Mouse (Mus musculus): Measurements from ENCODE around the gene Atp5j. TPM values are rescaled to one million over a fixed set of nuclear protein-coding genes. Genes with fewer than 3 reads are reported as not detected.

Atp5j gene
- polyA plus RNA-seq (2012; rRNA removed), result 155 and 198 TPM in 2 replicates

- no peak for DNase-seq (ENCODE audit: low read depth, low spot score)
- WGBS, result under 1% methylated on average over 57 of the region's 57 CpGs
Measured at GRCm38 (mm10) chr16:84835441-84835822, at the start of gene Atp5j. Atp5j (minus strand) TSS chr16:84835625.

DNA sequence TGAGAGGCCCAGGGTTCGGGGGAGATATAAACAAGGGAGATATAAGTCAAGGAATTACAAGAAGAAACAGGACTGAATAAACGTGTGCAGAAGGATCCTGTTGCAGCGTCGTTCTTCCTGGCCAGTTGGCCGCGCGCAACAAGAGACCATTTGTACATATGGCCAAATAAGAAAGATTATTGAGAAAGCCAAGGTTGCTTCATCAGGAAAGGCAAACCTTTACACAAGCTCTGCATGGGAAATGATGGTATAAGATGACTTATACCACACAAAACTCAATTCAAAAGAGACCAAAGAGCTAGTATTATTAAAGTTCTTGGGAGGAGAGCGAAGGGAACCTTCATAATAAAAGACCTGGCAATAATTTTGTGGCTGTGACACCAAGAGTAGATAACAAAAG is 49.1 kb upstream of the Atp5j start:
- DNase-seq (ENCODE audit: low read depth, low spot score), result no peak
- 80% methylated on average over 8 of the region's 8 CpGs for WGBS

- 87% methylated on average over 8 of the region's 8 CpGs for WGBS
- no peak for DNase-seq (ENCODE audit: low read depth, low spot score)
Measured at GRCm38 (mm10) chr16:84881754-84882321, 46.4 kb upstream of the Atp5j start.

- no peak for DNase-seq (ENCODE audit: low read depth, low spot score)
- WGBS, result 70% methylated on average over 9 of the region's 9 CpGs
Measured at GRCm38 (mm10) chr16:84881168-84881567, 45.7 kb upstream of the Atp5j start.

- DNase-seq (ENCODE audit: low read depth, low spot score), result peak; percentile 27
- 21% methylated on average over 5 of the region's 5 CpGs for WGBS
Measured at GRCm38 (mm10) chr16:84879146-84879545, 43.7 kb upstream of the Atp5j start.

DNA sequence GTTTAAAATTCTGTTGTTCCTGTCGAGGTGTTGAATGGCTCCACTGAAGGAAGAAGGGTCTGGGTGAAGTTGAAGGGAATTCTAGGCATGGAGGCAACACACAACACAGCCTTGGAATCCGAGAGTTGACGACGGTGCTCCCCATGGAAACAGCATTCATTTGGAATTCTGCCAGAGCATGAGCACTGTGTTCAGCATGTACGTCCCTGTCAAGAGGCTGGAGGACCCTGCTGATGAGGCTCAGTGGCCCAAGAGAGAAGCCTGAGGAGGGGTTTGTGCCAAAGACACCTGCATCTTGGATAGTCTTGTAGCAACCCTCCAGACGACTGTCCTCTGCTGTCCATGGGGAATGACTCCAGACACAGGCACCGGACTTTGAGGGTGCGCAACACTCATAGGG is 40.7 kb upstream of the Atp5j start:
- no peak for DNase-seq (ENCODE audit: low read depth, low spot score)
- 54% methylated on average over 8 of the region's 8 CpGs for WGBS

- WGBS, result 74% methylated on average over 7 of the region's 7 CpGs
Measured at GRCm38 (mm10) chr16:84875718-84876035, 40.3 kb upstream of the Atp5j start.

GRCm38 (mm10) chr16:84875012-84875717 is 39.7 kb upstream of the Atp5j start:
- WGBS, result 65% methylated on average over 24 of the region's 24 CpGs
- no peak for DNase-seq (ENCODE audit: low read depth, low spot score)

More at GRCm38 (mm10) chr16:84875718-84876035, 40.3 kb upstream of the Atp5j start:
- no peak for DNase-seq (ENCODE audit: low read depth, low spot score)

- 71% methylated on average over 8 of the region's 8 CpGs for WGBS
- DNase-seq (ENCODE audit: low read depth, low spot score), result no peak
Measured at GRCm38 (mm10) chr16:84873805-84874204, 38.4 kb upstream of the Atp5j start.

GRCm38 (mm10) chr16:84864656-84865055 is 29.2 kb upstream of the Atp5j start:
- WGBS, result 90% methylated on average over 8 of the region's 8 CpGs
- DNase-seq (ENCODE audit: low read depth, low spot score), result no peak

- WGBS, result 92% methylated on average over 6 of the region's 6 CpGs
- no peak for DNase-seq (ENCODE audit: low read depth, low spot score)
Measured at GRCm38 (mm10) chr16:84853492-84853891, 18.1 kb upstream of the Atp5j start.

- 58% methylated on average over 2 of the region's 2 CpGs for WGBS
- no peak for DNase-seq (ENCODE audit: low read depth, low spot score)
Measured at GRCm38 (mm10) chr16:84838576-84838975, 3.2 kb upstream of the Atp5j start.

- 3% methylated on average over 29 of the region's 29 CpGs for WGBS
- peak; percentile 70 for DNase-seq (ENCODE audit: low read depth, low spot score)
Measured at GRCm38 (mm10) chr16:84835823-84836743, 658 bp upstream of the Atp5j start.

GRCm38 (mm10) chr16:84834745-84835440 is 532 bp downstream of the Atp5j start, which contains the start of gene Gabpa:
Gabpa (plus strand) TSS chr16:84834925.
- peak; percentile 91 for DNase-seq (ENCODE audit: low read depth, low spot score)
- under 1% methylated on average over 52 of the region's 52 CpGs for WGBS

GRCm38 (mm10) chr16:84834344-84834743 is 1.1 kb downstream of the Atp5j start:
- WGBS, result under 1% methylated on average over 22 of the region's 22 CpGs
- DNase-seq (ENCODE audit: low read depth, low spot score), result no peak

DNA sequence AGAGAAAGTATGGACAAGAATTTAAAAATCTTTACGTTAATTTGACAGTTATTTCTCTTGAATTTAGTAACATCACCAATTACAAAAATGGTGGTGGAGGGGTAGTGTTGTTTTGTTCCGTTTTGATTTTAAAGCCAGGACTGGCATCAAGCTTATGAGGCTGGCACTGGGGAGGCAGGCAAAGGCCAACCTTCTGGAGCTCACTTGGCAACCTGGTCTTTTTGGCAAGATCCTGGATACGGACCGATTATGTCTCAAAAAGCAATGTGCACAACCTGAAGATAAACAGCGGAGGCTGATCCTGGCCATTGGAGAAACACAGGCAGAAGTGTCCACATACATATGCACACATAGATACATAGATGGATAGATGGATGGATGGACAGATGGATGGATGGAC is 2.7 kb downstream of the Atp5j start:
- DNase-seq (ENCODE audit: low read depth, low spot score), result no peak
- WGBS, result 89% methylated on average over 5 of the region's 5 CpGs

DNA sequence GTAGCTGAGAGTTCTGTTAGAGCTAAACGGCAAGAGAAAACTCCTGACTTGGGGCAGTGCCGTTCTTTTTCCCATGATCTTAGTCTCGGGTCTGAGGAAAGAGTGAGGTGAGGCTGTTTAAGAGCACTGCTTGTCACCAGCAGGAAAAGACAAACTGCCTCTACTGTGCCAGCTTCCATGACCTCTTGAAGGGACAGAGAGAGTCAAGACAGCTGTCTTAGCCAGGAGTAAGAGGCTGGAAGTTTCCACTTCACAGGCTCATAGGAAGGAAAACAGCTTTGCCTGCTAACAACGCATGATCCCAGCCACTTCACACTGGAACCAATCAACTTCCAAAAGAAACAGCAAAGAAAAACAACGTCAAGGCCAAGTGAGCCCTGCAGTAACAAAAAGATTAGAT is 3.7 kb downstream of the Atp5j start:
- no peak for DNase-seq (ENCODE audit: low read depth, low spot score)
- WGBS, result 68% methylated on average over 5 of the region's 5 CpGs

GRCm38 (mm10) chr16:84825009-84825408 is 10.4 kb downstream of the Atp5j start:
- WGBS, result 28% methylated on average over 6 of the region's 6 CpGs
- DNase-seq (ENCODE audit: low read depth, low spot score), result peak; percentile 72

DNA sequence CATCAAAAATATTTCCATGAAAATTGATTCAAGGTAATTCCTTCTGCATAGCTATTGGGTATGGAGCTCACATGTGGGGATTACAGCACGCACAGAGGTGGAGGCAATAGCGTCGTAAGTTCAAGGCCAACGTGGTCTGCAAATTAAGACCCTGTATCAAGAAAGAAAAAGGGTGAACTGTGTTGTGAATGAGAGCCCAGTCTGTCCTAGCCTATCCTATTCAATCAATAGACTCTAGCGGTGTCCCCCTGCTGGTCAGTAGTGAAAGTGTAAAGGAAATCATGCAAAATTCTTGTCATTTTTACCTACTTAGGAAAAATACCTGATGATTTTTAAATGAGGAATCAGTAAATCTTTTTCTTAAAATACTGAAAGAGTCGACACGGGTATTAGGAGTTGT is 18.0 kb downstream of the Atp5j start:
- DNase-seq (ENCODE audit: low read depth, low spot score), result no peak
- 35% methylated on average over 7 of the region's 7 CpGs for WGBS

GRCm38 (mm10) chr16:84814511-84814910 is 20.9 kb downstream of the Atp5j start:
- DNase-seq (ENCODE audit: low read depth, low spot score), result no peak
- WGBS, result 71% methylated on average over 8 of the region's 8 CpGs

Measured in large intestine, adult 2 months (tissue).